Mouse (Mus musculus): ENCODE data around the gene Shroom3. TPM values are rescaled to one million over a fixed set of nuclear protein-coding genes. Genes with fewer than 3 reads are reported as not detected.

Gene Shroom3
- polyA plus RNA-seq, 1 experiment = 2.6 TPM

DNA sequence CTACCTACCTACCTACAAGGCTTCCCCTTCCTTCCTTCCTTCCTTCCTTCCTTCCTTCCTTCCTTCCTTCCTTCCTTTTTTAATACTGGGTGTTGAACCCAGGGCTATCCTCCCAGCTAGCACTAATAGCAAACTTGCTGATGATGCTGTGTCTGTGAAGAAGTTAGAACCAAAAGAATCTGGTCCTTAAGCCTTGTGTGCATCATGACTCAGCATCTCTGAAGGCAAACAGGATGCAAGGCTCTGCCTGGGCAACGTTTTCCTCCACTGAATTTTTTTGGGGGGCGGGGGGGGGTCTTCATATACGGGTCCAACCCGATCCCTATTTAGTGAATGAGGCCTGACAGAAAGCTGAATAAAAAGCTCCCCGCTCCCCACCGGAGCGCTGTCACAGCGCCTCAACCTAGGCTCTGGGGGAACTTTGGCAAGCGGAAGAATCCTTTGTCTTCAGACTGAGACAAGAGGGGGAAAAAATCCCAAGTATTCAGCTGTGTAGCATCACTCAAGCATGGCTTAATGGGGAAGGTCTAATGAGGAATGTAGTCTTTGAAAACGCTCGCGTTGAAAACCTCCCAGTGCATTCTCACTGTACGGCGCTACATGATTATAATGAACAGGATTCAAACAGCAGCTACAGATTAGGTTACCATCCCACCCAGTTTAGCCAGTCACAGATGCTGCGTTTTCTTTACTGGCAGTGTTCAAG, 15.0 kb downstream of the Shroom3 start:
- DNase-seq (ENCODE audit: extremely low spot score in 1 of 2, low spot score in 1 of 2) = peak in 1 of 2 experiments; percentile 22

DNA sequence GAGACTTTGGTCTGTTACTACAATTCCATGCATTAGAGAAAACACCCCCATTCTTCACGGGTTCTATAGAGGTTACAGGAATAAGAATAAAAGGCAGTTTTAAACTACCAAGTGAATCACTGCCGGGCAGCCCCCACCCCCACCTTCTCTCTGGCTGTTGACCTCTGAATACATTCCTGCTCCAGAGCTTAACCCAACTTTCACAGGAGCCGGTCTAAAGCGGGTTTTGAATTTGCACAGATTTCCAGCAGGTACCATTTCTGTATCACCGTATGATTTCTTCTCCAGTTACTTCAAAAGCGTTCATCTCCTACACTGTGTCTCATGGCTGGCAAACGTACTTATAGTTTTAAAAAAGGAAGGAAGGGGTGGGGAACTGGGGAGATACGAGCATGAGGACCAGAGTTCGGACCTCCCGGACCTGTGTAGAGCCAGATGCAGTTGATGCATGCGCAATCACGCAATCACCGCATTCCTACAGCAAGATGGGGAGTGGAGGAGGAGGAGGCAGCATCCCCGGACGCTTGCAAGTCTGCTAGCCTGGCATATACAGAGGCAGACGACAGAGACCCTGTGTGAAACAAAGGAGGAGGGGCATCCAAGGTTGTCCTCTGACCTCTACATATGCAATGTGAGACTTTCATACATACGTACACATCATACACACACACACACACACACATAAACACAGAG, 15.7 kb downstream of the Shroom3 start:
- peak in 1 of 2 experiments; percentile 19 for DNase-seq (ENCODE audit: extremely low spot score in 1 of 2, low spot score in 1 of 2)

DNA sequence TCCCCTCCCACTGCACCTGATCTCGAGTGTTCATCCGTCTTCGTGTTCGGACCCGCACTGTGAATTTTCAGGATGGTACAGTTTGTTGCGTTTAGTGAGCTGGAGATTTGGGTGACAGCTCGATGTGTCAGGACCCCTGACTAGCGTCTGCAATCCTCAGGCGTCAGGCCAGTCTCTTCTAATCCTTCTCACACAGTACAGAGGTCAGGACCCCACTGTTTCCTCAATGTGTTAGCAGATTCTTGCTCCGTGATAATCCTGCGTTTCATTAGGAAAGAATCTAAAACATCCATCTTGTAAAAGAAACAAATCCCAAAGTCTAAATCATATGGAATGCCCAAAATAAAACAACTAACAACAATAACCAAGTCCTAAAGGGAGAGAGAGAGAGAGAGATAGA, 18.5 kb downstream of the Shroom3 start:
- no peak for DNase-seq (ENCODE audit: extremely low spot score in 1 of 2, low spot score in 1 of 2)

DNA sequence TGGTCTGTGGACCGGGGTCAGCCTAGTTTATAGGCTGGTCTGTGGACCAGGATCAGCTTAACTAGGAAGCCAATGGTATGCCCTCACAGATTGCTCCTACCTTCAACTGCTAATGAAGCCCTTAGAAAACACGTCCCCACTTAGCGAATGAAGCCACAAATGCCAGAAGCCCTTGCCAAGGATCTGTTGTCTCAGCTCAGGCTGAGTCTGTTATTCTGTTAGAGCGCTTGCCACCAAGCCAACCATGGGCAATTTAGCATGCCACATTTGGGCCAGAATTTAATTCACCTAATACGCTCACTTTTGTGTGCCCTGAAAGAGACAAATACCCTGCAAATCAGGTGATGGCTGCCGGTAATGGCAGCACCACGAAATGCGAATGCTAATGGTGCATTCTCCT, 20.4 kb downstream of the Shroom3 start:
- no peak for DNase-seq (ENCODE audit: extremely low spot score in 1 of 2, low spot score in 1 of 2)

DNA sequence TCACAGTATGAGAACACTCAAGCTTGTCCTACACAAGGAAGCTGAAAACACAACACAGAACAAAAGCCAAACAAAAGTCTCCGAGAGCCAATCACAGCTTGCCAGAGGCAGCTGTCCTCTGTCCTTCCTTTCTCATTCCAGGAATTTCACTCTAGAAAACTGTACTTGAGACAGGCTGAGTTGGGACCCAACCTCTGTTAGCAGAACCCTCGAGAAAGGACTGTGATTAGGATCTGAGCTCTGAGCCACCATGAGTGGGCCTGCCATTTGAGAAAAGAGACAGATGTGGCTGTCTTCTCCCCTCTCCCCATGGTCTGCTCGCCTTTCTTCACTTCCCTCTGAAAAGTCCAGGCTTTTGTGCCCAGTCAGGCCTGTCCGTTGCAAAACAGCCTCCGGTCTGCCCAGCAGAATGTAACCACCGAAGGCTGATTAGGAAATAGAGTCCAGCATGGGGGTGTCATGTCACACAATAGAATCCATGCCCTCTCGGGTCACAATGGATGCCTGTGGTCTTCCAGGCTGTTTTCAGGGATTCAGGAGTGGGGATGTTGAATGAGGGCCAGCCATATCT, 24.8 kb downstream of the Shroom3 start:
- no peak for DNase-seq (ENCODE audit: extremely low spot score in 1 of 2, low spot score in 1 of 2)

DNA sequence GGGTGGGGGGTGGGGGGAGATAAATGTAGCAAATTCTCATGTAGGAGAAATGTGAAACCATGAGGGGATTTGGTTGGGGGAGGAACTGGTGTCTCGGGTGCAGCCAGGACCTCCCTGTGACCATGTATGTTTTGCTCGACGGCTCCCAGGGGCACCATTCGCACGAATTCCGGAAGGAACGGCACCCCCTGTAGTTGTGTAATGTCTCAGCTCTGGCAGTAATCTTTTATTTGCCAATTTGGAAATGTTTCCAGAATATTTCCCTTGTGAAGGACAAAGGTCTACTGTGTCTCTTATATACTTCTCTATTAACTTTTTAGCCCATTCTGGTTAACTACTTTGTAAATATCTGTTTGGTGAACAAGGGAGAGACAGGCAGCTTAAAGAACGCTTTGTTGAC, 27.5 kb downstream of the Shroom3 start:
- no peak for DNase-seq (ENCODE audit: extremely low spot score in 1 of 2, low spot score in 1 of 2)

DNA sequence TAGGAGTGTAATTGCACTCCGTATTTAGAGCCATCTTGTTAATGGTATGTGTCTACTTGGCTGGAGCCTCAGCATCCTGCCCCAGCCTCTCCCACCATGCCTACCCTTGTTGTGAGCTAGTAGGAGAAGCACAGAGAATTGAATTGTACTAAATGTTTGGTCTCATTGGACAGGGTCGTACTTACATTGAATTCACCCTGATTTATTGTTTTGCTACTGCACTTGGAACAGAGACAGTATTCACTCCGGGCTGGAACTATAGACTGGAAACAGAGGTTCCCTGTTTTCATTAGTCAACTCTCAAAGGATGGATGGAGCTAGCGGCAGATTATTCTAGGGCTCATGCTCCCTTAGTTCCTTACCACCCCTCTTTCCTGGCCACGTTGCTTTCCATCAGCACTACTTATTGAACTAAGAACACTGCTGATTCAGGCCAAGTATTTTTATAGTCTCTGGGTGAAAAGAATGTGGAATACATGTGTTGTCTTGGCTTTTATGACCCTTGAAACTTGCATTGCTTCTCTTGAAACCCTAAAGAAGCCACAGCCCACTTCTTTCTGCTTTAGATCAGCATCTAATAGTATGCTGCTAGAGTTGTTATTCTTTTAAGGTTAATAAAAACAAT, 28.5 kb downstream of the Shroom3 start:
- DNase-seq (ENCODE audit: extremely low spot score in 1 of 2, low spot score in 1 of 2) = no peak

DNA sequence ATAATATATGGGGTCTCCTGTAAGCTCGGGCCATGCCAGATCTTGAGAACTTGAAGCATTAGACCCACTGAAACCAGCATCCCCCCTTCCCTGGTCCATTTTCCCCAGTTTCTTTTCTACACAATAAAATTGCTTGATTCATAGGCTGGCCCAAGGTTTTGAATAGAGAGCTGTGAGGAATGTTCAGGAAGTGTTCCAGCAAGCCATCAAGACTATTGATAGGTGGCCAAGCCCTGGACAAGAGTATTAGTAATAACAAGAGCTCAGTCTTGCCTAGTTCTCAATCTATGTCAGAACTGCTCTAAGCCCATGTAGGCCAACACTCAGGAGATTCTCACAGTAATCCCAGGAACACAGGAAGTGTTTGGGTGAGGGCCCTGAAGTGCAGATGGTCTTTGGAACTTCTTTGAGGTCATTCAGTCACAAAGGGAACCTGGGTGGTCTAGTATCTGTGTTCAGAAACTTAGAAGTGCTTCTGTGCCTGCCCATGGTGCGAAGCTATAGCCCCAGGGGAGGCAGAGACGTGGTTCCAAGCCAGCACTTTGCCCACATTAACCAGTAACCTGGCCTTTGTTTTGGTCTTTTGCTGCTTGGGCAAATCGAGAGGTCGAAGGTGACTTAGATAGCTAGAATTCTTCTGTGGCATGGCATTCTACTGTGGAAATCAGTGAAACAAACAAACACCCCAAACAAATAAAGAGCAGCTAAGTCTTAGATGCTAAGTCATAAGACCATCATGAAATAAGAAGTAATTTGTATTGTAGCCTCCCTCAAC, 29.6 kb downstream of the Shroom3 start:
- DNase-seq (ENCODE audit: extremely low spot score in 1 of 2, low spot score in 1 of 2) = peak in 1 of 2 experiments; percentile 13

DNA sequence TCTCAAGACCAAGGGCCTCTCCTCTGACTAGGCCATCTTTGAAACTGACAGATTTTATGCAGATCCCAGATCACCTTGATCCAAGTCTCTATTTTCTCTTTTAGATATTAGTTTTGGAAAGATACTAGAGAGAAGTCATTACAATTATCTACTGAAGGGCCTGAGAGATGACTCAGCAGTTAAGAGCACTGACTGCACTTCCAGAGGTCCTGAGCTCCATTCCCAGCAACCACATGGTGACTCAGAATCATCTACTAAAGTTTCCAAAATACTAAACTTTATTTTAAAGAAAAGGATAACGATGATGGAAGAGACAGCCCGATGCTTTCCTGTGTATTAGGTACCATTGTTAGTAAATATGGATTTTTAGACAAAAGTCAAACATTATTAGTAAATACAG, 31.7 kb downstream of the Shroom3 start:
- DNase-seq (ENCODE audit: extremely low spot score in 1 of 2, low spot score in 1 of 2) = no peak

DNA sequence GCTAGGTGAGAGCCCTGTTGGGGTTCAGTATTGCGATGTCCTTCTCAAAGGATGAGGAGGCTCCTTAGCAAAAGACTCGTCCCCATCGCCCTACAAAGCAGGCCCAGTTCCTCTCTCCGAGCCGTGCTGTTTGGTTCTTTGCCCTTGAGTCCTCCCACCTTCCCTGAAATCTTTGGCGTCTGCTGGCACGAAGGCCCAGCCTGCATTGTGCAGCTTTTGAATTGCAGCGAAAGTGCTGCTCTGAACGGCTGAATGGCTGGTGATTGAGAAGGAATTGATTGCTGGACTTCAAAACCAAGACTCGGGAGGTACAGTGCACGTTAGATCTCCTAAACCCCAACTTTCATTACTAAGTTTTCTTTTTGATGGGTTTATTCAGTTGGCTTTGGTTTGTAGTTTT, 32.1 kb downstream of the Shroom3 start:
- peak in 1 of 2 experiments; percentile 8 for DNase-seq (ENCODE audit: extremely low spot score in 1 of 2, low spot score in 1 of 2)

DNA sequence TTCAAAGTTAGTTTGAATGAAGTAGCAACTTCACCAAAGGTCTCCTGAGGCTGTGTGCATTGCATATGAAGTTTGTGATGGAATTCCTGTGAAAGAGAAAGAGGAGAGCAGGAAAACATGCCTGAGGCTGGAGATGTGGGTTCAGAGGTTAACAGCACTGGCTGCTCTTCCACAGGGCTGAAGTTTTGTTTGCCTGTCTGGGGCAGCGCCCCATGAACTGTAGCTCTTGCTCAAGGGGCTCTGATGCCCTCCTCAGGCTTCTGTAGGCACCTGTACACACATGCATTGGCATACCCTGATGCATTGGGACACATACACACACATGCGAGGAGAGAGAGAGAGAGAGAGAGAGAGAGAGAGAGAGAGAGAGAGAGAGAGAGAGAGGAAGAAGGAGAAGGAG, 32.7 kb downstream of the Shroom3 start:
- no peak for DNase-seq (ENCODE audit: extremely low spot score in 1 of 2, low spot score in 1 of 2)

DNA sequence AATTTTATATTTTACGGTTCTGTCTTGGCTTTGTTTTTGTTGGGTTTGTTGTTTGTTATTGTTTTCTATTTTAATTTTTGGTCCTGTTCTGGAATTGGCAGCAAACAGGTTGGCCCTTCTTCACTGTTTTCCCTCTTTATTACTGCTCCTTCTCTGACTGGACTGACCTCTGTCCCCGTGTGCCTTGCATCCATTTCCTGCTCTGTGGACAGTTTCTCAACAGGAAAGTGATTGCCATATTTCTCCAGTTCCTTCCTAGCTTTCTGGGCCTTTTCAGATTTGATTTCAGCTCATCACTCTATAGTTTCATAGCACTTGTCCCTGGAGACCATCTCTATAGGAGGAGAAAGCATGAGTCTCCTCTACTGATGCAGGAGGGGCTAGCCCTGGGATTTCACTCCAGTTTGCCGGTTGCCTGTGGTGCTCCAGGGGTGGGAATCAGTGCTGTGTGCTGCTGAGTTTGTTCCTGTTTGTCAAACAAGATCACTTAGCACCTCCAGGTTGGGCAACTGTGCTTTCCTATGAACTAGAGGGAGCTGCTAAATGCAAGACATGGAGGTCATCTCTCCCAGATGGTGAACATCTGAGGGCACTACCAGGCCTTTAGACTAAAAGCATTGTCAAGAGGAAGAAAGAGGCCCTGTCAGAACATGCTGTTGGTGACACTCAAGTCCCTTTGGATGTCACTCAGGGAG, 34.6 kb downstream of the Shroom3 start:
- no peak for DNase-seq (ENCODE audit: extremely low spot score in 1 of 2, low spot score in 1 of 2)

DNA sequence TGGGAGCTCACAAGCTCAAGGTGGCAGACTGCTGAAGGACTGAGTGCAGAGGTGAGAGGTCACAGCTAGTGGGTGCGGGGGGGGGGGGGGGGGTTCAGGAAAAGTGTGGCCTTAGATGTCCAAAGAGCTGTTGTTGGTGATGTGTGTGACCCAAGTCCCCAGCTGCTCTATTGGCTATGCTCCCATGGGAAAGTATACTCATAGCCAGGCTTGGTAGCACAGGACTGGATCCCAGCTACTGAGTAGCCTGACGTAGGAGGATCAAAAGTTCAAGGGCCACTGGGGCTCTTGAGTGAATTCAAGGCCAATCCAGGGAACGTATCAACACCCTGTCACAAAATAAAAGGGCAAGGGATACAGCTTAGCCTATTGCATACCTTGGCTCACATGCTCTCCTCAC, 35.6 kb downstream of the Shroom3 start:
- no peak for DNase-seq (ENCODE audit: extremely low spot score in 1 of 2, low spot score in 1 of 2)

DNA sequence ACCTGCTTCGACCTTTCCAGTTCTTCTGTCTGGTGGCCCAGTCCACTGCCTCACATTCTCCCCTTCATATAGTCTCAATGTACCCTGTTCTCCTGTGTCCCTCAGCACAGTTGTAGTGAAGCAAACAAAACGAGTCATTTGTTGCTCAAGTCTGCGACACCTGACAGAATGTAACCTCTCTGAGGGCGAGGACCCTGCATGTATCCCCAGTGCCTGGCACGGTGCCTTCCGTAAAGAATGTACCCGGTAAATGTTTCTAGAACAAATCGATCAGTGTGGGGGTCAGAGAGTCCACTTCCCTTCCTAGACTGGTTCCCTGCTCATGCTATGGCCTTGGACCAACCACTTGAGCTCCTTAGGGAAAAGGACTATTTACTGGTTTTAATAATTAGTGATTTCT, 38.4 kb downstream of the Shroom3 start:
- DNase-seq (ENCODE audit: extremely low spot score in 1 of 2, low spot score in 1 of 2) = no peak

DNA sequence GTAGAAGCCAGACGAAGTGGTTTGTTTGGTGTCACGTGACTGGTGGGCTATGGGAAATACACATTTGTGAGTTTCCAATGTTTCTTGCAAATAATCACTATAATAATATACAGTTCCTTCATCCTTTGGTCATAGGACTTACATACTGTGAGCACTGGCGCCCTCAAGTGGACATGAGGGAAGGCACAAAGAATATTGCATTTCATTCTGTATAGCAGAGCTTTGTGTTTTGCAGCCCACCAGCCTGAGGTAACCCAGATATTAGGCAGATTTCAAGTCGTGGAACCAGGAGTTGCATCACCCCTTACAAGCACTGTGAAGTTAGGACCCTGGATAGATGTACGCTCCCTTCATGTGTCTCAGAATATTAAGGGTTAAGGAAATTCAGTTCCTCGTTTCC, 42.7 kb downstream of the Shroom3 start:
- DNase-seq (ENCODE audit: extremely low spot score in 1 of 2, low spot score in 1 of 2) = peak; percentile 14 to 80

DNA sequence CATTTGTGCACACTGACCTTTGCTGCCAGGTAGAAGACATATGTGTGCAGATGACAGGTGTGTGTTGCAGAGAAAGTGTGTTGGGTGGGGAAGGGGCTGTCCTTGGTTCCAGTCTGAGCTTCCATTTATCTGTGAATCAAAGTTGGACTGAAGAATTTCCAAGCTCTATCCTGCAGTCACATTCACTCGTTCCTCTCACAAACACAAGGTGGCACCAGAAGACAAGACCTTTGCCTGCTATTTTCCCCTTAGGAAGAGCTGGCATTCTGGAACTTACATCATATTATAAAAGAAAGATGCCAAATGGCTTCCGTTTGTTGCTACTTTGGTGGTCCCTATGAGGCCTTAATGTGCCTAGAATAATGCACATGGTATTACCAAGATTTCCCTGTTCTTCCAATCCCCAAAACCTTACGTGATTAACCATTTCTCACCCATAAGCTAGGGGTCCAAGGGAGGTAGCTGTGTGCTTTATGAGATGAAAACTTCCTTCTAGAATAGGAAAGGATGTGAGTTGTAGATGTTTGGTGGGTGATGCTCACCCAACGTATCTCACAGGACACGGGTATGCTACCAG, 45.1 kb downstream of the Shroom3 start:
- DNase-seq (ENCODE audit: extremely low spot score in 1 of 2, low spot score in 1 of 2) = peak; percentile 35 to 85

DNA sequence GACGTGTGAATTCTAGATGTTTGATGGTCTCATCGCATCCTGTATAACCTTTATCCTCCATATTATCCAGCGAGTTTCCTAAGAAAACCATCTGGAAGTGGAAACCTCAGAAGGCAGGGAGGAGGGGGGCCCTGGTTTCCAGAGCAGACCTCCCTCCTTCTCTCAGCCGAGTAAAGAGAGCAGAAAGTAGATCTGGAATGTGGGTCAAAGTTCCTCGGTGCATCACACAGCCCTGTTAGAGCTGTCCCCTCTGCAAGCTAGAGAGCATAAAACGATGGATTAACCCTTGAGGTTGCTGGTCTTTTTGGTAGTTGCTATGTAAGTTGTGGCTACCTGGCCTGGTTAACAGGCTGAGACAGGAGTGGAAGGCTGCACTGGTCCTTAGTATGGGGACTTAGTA, 46.0 kb downstream of the Shroom3 start:
- DNase-seq (ENCODE audit: extremely low spot score in 1 of 2, low spot score in 1 of 2) = no peak

DNA sequence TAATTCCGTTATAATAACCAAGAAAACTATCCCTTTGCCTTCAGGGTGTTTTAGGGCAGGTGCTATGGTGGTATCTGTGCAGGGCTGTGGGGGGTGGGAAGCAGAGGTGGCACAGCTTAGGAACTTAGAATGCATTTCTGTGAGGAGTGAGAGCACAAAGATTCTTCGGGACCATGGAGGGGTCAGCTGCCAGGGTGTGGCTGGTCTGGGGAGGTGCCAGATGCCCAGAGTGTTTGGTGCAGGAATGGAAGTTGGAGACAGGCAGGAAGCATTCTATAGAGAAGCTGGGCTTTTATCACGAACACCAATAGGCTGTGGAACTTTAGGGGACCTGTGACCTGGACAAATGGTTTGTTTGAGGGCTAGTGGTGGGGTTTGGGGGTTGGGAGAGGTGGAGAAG, 58.6 kb downstream of the Shroom3 start:
- no peak for DNase-seq (ENCODE audit: extremely low spot score in 1 of 2, low spot score in 1 of 2)

DNA sequence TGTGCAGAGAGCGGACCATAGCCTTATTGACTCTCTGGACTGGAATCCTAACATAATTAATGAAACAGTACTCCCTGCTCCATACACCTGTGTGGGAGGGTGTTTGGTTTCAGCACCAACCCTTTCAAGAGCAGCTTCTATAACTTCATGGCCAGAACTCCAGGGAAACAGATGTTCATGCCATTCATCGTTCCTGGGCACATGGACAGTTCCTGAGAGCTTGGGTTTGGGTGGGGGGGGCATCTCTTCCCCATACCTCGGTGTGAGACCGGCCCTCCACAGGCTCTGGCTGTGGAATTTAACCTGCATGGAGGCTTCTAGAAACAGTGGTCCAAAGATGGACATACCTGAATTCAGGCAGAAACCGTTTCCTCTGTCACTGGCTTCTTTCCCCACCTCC, 59.5 kb downstream of the Shroom3 start:
- no peak for DNase-seq (ENCODE audit: extremely low spot score in 1 of 2, low spot score in 1 of 2)
